Mouse (Mus musculus) bone marrow macrophage, adult 2 months (primary cell): ENCODE data around the gene Syt13.

Experiments
- CTCF ChIP-seq: IDR thresholded peaks from 2 replicates; pipeline ENCODE4 v1.5.1; 2012; ENCODE audit warnings: low read depth, mild to moderate bottlenecking, low read length, moderate library complexity
- POLR2A ChIP-seq: IDR thresholded peaks from 2 replicates; pipeline ENCODE4 v1.6.1; 2012; ENCODE audit warnings: mild to moderate bottlenecking, low read depth, low read length, borderline replicate concordance

GRCm38 (mm10) chr2:92870139-92870836 lies 44.6 kb upstream of the Syt13 start:
- TF ChIP-seq CTCF (no peak), POLR2A (no peak)
